Mouse (Mus musculus): ENCODE data around the gene Alk.

Alk gene

GRCm38 (mm10) chr17:71962746-71963145 lies 641.7 kb downstream of the Alk start:
- DNase-seq: no peak

GRCm38 (mm10) chr17:71955011-71955410 lies 649.4 kb downstream of the Alk start:
- DNase-seq: no peak

- DNase-seq: no peak
Observed at GRCm38 (mm10) chr17:71954217-71954844, 650.1 kb downstream of the Alk start.

- DNase-seq: no peak
Observed at GRCm38 (mm10) chr17:71950968-71951367, 653.5 kb downstream of the Alk start.

GRCm38 (mm10) chr17:71948687-71949086 lies 655.7 kb downstream of the Alk start:
- DNase-seq: no peak

GRCm38 (mm10) chr17:71947452-71947851 lies 657.0 kb downstream of the Alk start:
- no peak for DNase-seq

- no peak for DNase-seq
Observed at GRCm38 (mm10) chr17:71944020-71944419, 660.4 kb downstream of the Alk start.

- DNase-seq: peak; percentile 28 to 30
Observed at GRCm38 (mm10) chr17:71942052-71942451, 662.4 kb downstream of the Alk start.

GRCm38 (mm10) chr17:71941436-71941835 lies 663.0 kb downstream of the Alk start:
- DNase-seq: no peak

- peak in 1 of 2 experiments; percentile 34 for DNase-seq
Observed at GRCm38 (mm10) chr17:71936681-71937080, 667.7 kb downstream of the Alk start.

GRCm38 (mm10) chr17:71935837-71936236 lies 668.6 kb downstream of the Alk start:
- peak in 1 of 2 experiments; percentile 31 for DNase-seq

- peak in 1 of 2 experiments; percentile 23 for DNase-seq
Observed at GRCm38 (mm10) chr17:71935336-71935735, 669.1 kb downstream of the Alk start.

GRCm38 (mm10) chr17:71914941-71915340 lies 689.5 kb downstream of the Alk start:
- no peak for DNase-seq

- no peak for DNase-seq
Observed at GRCm38 (mm10) chr17:71914541-71914940, 689.9 kb downstream of the Alk start.

GRCm38 (mm10) chr17:71913188-71913587 lies 691.2 kb downstream of the Alk start:
- no peak for DNase-seq

- DNase-seq: peak in 1 of 2 experiments; percentile 19
Observed at GRCm38 (mm10) chr17:71909107-71909506, 695.3 kb downstream of the Alk start.

GRCm38 (mm10) chr17:71881369-71881768 lies 723.1 kb downstream of the Alk start:
- DNase-seq: no peak

- DNase-seq: no peak
Observed at GRCm38 (mm10) chr17:71875492-71875891, 728.9 kb downstream of the Alk start.

- no peak for DNase-seq
Observed at GRCm38 (mm10) chr17:71874795-71875194, 729.6 kb downstream of the Alk start.

- DNase-seq: peak; percentile 35 to 64
Observed at GRCm38 (mm10) chr17:71874077-71874476, 730.4 kb downstream of the Alk start.

- DNase-seq: peak in 1 of 2 experiments; percentile 53
Observed at GRCm38 (mm10) chr17:71872976-71873375, 731.5 kb downstream of the Alk start.

- no peak for DNase-seq
Observed at GRCm38 (mm10) chr17:71871981-71872380, 732.4 kb downstream of the Alk start.

- DNase-seq: no peak
Observed at GRCm38 (mm10) chr17:71870641-71871040, 733.8 kb downstream of the Alk start.

- DNase-seq: no peak
Observed at GRCm38 (mm10) chr17:71870232-71870621, 734.2 kb downstream of the Alk start.
